Mouse (Mus musculus): ENCODE data around the gene B4galt7. TPM values are rescaled to one million over a fixed set of nuclear protein-coding genes. Genes with fewer than 3 reads are reported as not detected.

The B4galt7 gene
- total and polyA plus RNA-seq, 3 experiments, result 8.5 to 11.7 (median 11.0) TPM

DNA sequence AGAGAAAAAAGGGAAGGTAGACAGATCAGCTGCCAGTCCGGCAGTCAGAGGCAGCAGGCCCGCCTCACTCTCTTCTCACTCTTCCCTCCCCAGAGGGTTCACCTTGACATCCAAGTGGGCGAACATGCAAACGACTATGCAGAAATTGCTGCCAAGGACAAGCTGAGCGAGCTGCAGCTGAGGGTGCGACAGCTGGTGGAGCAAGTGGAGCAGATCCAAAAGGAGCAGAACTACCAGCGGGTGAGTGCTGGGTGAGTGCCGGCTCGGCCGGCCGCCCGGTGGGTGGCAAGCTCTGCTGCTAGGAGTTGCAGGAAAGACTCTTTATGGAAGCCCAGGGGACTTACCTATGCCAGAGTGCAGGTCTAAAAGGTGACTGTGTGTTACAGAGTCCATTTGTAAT is 4.3 kb upstream of the B4galt7 start:
- Histone ChIP-seq H3K27me3 (replicated peaks) (peaks cover 6% of the 10 kb centered on the region), H3K4me2 (ENCODE audit: insufficient read depth, low read depth, poor library complexity, severe bottlenecking) (no peak overlapping the region), H3K4me3 (replicated peaks in 1 of 3; ENCODE audit: low read depth in 2 of 3, low read length in 2 of 3, poor library complexity in 1 of 3) (no peak overlapping the region), H3K36me3 (replicated peaks in 1 of 2; ENCODE audit: control insufficient read depth in 1 of 2, insufficient read depth in 1 of 2, low read length in 1 of 2) (peaks cover 32 to 42% of the 10 kb centered on the region in 2 experiments), H3K4me1 (ENCODE audit: control insufficient read depth in 1 of 2, insufficient read depth in 2 of 2) (peaks cover 7 to 28% of the 10 kb centered on the region in 2 experiments; a peak in 3 of 4 replicates), H3K9ac (ENCODE audit: insufficient read depth, low read depth) (no peak overlapping the region), H3K27ac (ENCODE audit: insufficient read depth, low read depth) (no peak overlapping the region), H3K9me3 (replicated peaks; ENCODE audit: low read length) (peaks cover 2% of the 10 kb centered on the region), H3K79me2 (replicated peaks; ENCODE audit: control insufficient read depth, extremely low read depth, insufficient read depth, poor library complexity, severe bottlenecking) (peaks cover 22% of the 10 kb centered on the region)
- DNase-seq (ENCODE audit: extremely low read depth), result no peak
- dilution Hi-C loops (cut with MboI; ENCODE audit: extremely low pct_ligation_motif_present, extremely low pct_unique_long_range_greater_than_20kb, low sequenced_read_pairs), result no loop called here
- no peak for TF ChIP-seq MAX (IDR thresholded peaks at IDR 0.05; ENCODE audit: low read length)
- TF ChIP-seq ZMIZ1 (IDR thresholded peaks at IDR 0.05; ENCODE audit: low read depth, low read length), result no peak
- no peak for TF ChIP-seq PAX5 (IDR thresholded peaks at IDR 0.05; ENCODE audit: low read length)
- TF ChIP-seq ETS1 (conservative IDR thresholded peaks at IDR 0.05; ENCODE audit: low read depth, low read length), result no peak
- TF ChIP-seq USF2 (conservative IDR thresholded peaks at IDR 0.05; ENCODE audit: low read depth, low read length), result no peak
- no peak for TF ChIP-seq BHLHE40 (IDR thresholded peaks at IDR 0.05; ENCODE audit: low read depth, low read length)
- TF ChIP-seq MXI1 (IDR thresholded peaks at IDR 0.05; ENCODE audit: low read depth, low read length), result no peak
- no peak for TF ChIP-seq JUN (IDR thresholded peaks at IDR 0.05; ENCODE audit: insufficient read depth, low read depth, low read length)
- no peak for TF ChIP-seq UBTF (IDR thresholded peaks at IDR 0.05; ENCODE audit: low read depth, low read length)
- no peak for TF ChIP-seq CHD2 (IDR thresholded peaks at IDR 0.05; ENCODE audit: low read length)
- TF ChIP-seq SIN3A (IDR thresholded peaks at IDR 0.05; ENCODE audit: low read length), result no peak
- no peak for TF ChIP-seq MEF2A (IDR thresholded peaks at IDR 0.05; ENCODE audit: borderline replicate concordance, low read depth, low read length)
- in situ Hi-C loops (cut with MboI; ENCODE audit: low pct_ligation_motif_present, low pct_unique_long_range_greater_than_20kb, low sequenced_read_pairs), result no loop called here

- Histone ChIP-seq H3K27me3 (replicated peaks) (no peaks in the 10 kb centered on the region), H3K4me1 (ENCODE audit: control insufficient read depth in 1 of 2, insufficient read depth in 2 of 2) (peaks cover 7 to 38% of the 10 kb centered on the region in 2 experiments; a peak in 3 of 4 replicates), H3K36me3 (replicated peaks in 1 of 2; ENCODE audit: control insufficient read depth in 1 of 2, insufficient read depth in 1 of 2, low read length in 1 of 2) (peaks cover 32 to 42% of the 10 kb centered on the region in 2 experiments), H3K4me2 (ENCODE audit: insufficient read depth, low read depth, poor library complexity, severe bottlenecking) (no peak overlapping the region), H3K9ac (ENCODE audit: insufficient read depth, low read depth) (no peak overlapping the region), H3K4me3 (replicated peaks in 1 of 3; ENCODE audit: low read depth in 2 of 3, low read length in 2 of 3, poor library complexity in 1 of 3) (no peak overlapping the region), H3K9me3 (replicated peaks; ENCODE audit: low read length) (peaks cover 2% of the 10 kb centered on the region), H3K79me2 (replicated peaks; ENCODE audit: control insufficient read depth, extremely low read depth, insufficient read depth, poor library complexity, severe bottlenecking) (peaks cover 22% of the 10 kb centered on the region), H3K27ac (ENCODE audit: insufficient read depth, low read depth) (no peak overlapping the region)
- dilution Hi-C loops (cut with MboI; ENCODE audit: extremely low pct_ligation_motif_present, extremely low pct_unique_long_range_greater_than_20kb, low sequenced_read_pairs) (no loop called here), in situ Hi-C loops (cut with MboI; ENCODE audit: low pct_ligation_motif_present, low pct_unique_long_range_greater_than_20kb, low sequenced_read_pairs) (no loop called here)
- TF ChIP-seq NRF1 (IDR thresholded peaks at IDR 0.05; ENCODE audit: low read depth, low read length) (no peak), UBTF (IDR thresholded peaks at IDR 0.05; ENCODE audit: low read depth, low read length) (no peak), EP300 (IDR thresholded peaks at IDR 0.05; ENCODE audit: low read length) (no peak), POLR2A (IDR thresholded peaks at IDR 0.05; ENCODE audit: low read depth, low read length) (no peak), NELFE (IDR thresholded peaks at IDR 0.05; ENCODE audit: low read depth, low read length) (no peak), MYC (IDR thresholded peaks at IDR 0.05; ENCODE audit: low read depth, low read length) (no peak), BHLHE40 (IDR thresholded peaks at IDR 0.05; ENCODE audit: low read depth, low read length) (no peak)
- no peak for DNase-seq (ENCODE audit: extremely low read depth)
Observed at GRCm38 (mm10) chr13:55596802-55597201, 2.9 kb upstream of the B4galt7 start.

Measured in CH12.LX (cell line).